Mouse (Mus musculus) ES-Bruce4 (cell line): ENCODE data around the gene Aldh3a2.

Experiments
- CTCF ChIP-seq: IDR thresholded peaks from one replicate; pipeline ENCODE4 v1.8.1; 2011; ENCODE audit warnings: low read depth, low read length
- EP300 ChIP-seq: IDR thresholded peaks from 2 replicates; pipeline ENCODE4 v1.6.1; 2011; ENCODE audit warnings: low read depth, low read length; ENCODE audit not compliant: insufficient read depth
- POLR2A ChIP-seq: IDR thresholded peaks from one replicate; pipeline ENCODE4 v1.8.1; 2011; ENCODE audit warnings: low read length; ENCODE audit not compliant: insufficient read depth

DNA sequence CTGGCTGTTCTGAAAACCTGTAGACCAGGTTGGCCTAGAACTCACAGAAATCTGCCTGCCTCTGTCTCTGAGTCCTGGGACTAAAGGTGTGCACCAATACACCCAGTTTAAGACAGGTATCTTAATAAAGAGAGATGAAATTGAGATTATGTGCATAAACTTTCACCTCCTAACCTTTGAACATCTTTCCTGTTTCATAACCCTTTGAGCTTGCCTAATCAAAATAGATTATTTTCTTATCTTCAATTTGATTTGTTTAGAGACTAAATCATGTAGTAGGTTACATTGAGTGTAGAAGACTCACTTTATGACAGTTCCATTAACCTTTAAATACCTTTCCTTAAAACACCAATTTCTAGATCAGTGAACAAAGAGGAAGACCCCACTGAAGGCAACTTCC lies 4.3 kb upstream of the Aldh3a2 start:
- TF ChIP-seq CTCF (no peak), POLR2A (no peak), EP300 (no peak)
